Mouse (Mus musculus) urinary bladder, postnatal 25 days (tissue): ENCODE results near the gene Nptn.

ENCODE experiments used
- DNase-seq: peaks from one replicate; pipeline ENCODE4 v3.0.0; 2022; ENCODE audit warnings: low spot score

Nptn gene

GRCm38 (mm10) chr9:58701751-58702150 is 119.7 kb downstream of the Nptn start:
- no peak for DNase-seq

- no peak for DNase-seq
Observed at GRCm38 (mm10) chr9:58703766-58704165, 121.7 kb downstream of the Nptn start.

- DNase-seq = no peak
Observed at GRCm38 (mm10) chr9:58706024-58706423, 124.0 kb downstream of the Nptn start.
